Mouse (Mus musculus): ENCODE measurements around the gene Defa33. TPM values are rescaled to one million over a fixed set of nuclear protein-coding genes. Genes with fewer than 3 reads are reported as not detected.
"Not testable (repeated sequence)": the region's sequence is repeated elsewhere in the genome, so short reads cannot be mapped to it uniquely, and the experiment has no call there.

The Defa33 gene
- polyA plus RNA-seq (2015; fragmentation: Nextera tagmentation; extraction: Ambion mirVana), result not detected in 2 replicates

DNA sequence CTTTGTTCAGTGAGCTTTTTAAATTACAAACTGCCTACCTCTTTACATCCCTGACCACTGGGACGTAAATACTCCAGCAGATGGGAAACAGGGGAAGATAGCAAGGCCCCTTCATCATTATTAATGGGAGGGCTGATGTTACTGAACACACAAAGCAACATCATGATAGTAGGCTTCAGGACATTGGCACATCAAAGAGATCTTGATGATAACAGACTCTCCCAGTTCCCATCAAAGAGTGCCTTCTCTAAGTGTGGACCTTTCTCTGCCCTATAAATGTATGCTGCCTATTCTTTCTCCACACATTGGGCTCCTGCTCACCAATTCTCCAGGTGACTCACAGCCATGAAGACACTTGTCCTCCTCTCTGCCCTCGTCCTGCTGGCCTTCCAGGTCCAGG is at the start of gene Defa33:
Gene Defa33, plus strand, starts transcription at position 301 of the 400 bp plus-strand sequence.
- H3K36me3 ChIP-seq (ENCODE audit: insufficient read depth, low read length); H3K4me2 ChIP-seq (ENCODE audit: low read length); H3K9ac ChIP-seq (ENCODE audit: low read depth, low read length); H3K9me3 ChIP-seq (replicated peaks; ENCODE audit: low read length); H3K4me1 ChIP-seq (replicated peaks; ENCODE audit: insufficient read depth, low read length); H3K4me3 ChIP-seq (replicated peaks; ENCODE audit: low read depth, low read length); H3K27me3 ChIP-seq (ENCODE audit: insufficient read depth, low read length); DNase-seq (ENCODE audit: low spot score); H3K27ac ChIP-seq; ATAC-seq (replicated peaks; ENCODE audit: low FRiP score, low read depth): not testable (repeated sequence)
- WGBS, result no CpG with 5 or more reads among the region's 2 CpGs

DNA sequence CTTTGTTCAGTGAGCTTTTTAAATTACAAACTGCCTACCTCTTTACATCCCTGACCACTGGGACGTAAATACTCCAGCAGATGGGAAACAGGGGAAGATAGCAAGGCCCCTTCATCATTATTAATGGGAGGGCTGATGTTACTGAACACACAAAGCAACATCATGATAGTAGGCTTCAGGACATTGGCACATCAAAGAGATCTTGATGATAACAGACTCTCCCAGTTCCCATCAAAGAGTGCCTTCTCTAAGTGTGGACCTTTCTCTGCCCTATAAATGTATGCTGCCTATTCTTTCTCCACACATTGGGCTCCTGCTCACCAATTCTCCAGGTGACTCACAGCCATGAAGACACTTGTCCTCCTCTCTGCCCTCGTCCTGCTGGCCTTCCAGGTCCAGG is 13.4 kb upstream of the Defa33 start, which contains the start of gene Defa2:
Gene Defa2, plus strand, starts transcription at position 301 of the 400 bp plus-strand sequence.
- WGBS, result no CpG with 5 or more reads among the region's 2 CpGs
- not testable (repeated sequence) for H3K9ac ChIP-seq (ENCODE audit: low read depth, low read length); H3K4me1 ChIP-seq (replicated peaks; ENCODE audit: insufficient read depth, low read length); H3K27me3 ChIP-seq (ENCODE audit: insufficient read depth, low read length); H3K36me3 ChIP-seq (ENCODE audit: insufficient read depth, low read length); H3K4me3 ChIP-seq (replicated peaks; ENCODE audit: low read depth, low read length); H3K9me3 ChIP-seq (replicated peaks; ENCODE audit: low read length); H3K4me2 ChIP-seq (ENCODE audit: low read length); H3K27ac ChIP-seq; DNase-seq (ENCODE audit: low spot score); ATAC-seq (replicated peaks; ENCODE audit: low FRiP score, low read depth)

DNA sequence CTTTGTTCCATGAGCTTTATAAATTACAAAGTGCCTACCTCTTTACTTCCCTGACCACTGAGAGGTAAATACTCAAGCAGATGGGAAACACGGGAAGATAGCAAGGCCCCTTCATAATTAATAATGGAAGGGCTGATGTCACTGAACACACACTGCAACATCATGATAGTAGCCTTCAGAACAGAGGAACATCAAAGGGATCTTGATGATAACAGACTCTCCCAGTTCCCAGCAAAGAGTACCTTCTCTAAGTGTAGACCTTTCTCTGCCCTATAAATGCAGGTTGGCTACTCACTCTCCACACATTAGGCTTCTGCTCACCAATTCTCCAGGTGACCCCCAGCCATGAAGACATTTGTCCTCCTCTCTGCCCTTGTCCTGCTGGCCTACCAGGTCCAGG is 35.5 kb downstream of the Defa33 start, which contains the start of gene Defa36:
Gene Defa36, plus strand, starts transcription at position 301 of the 400 bp plus-strand sequence.
- not testable (repeated sequence) for H3K4me3 ChIP-seq (replicated peaks; ENCODE audit: low read depth, low read length); H3K9me3 ChIP-seq (replicated peaks; ENCODE audit: low read length); H3K9ac ChIP-seq (ENCODE audit: low read depth, low read length); H3K36me3 ChIP-seq (ENCODE audit: insufficient read depth, low read length); ATAC-seq (replicated peaks; ENCODE audit: low FRiP score, low read depth); H3K4me2 ChIP-seq (ENCODE audit: low read length); H3K27ac ChIP-seq; H3K27me3 ChIP-seq (ENCODE audit: insufficient read depth, low read length); H3K4me1 ChIP-seq (replicated peaks; ENCODE audit: insufficient read depth, low read length); DNase-seq (ENCODE audit: low spot score)
- WGBS, result no CpG with 5 or more reads among the region's 1 CpGs

Other genes starting within 250 kb of the Defa33 start
- gene Defa22, start 229.5 kb upstream of the Defa33 start, polyA plus RNA-seq (2015; fragmentation: Nextera tagmentation; extraction: Ambion mirVana), result not detected in 2 replicates
- gene Defa31, start 200.2 kb upstream of the Defa33 start, polyA plus RNA-seq (2015; fragmentation: Nextera tagmentation; extraction: Ambion mirVana), result not detected in 2 replicates
- not detected in 2 replicates for gene Gm15293, start 190.2 kb upstream of the Defa33 start, polyA plus RNA-seq (2015; fragmentation: Nextera tagmentation; extraction: Ambion mirVana)
- not detected in 2 replicates for gene Gm15292, start 142.1 kb upstream of the Defa33 start, polyA plus RNA-seq (2015; fragmentation: Nextera tagmentation; extraction: Ambion mirVana)
- not detected in 2 replicates for gene Defa27, start 76.3 kb upstream of the Defa33 start, polyA plus RNA-seq (2015; fragmentation: Nextera tagmentation; extraction: Ambion mirVana)
- gene Defa29, start 64.8 kb upstream of the Defa33 start, polyA plus RNA-seq (2015; fragmentation: Nextera tagmentation; extraction: Ambion mirVana), result not detected in 2 replicates
- not detected in 2 replicates for gene Defa2, start 13.3 kb upstream of the Defa33 start, polyA plus RNA-seq (2015; fragmentation: Nextera tagmentation; extraction: Ambion mirVana)
- gene Defa36, start 35.6 kb downstream of the Defa33 start, polyA plus RNA-seq (2015; fragmentation: Nextera tagmentation; extraction: Ambion mirVana), result not detected in 2 replicates
- not detected in 2 replicates for gene Gm7849, start 64.7 kb downstream of the Defa33 start, polyA plus RNA-seq (2015; fragmentation: Nextera tagmentation; extraction: Ambion mirVana)
- not detected in 2 replicates for gene Defa20, start 117.4 kb downstream of the Defa33 start, polyA plus RNA-seq (2015; fragmentation: Nextera tagmentation; extraction: Ambion mirVana)
- gene Defa32, start 137.2 kb downstream of the Defa33 start, polyA plus RNA-seq (2015; fragmentation: Nextera tagmentation; extraction: Ambion mirVana), result not detected in 2 replicates
- not detected in 2 replicates for gene Defa37, start 173.6 kb downstream of the Defa33 start, polyA plus RNA-seq (2015; fragmentation: Nextera tagmentation; extraction: Ambion mirVana)
- not detected in 2 replicates for gene Defa28, start 191.2 kb downstream of the Defa33 start, polyA plus RNA-seq (2015; fragmentation: Nextera tagmentation; extraction: Ambion mirVana)
- not detected in 2 replicates for gene Gm7861, start 202.7 kb downstream of the Defa33 start, polyA plus RNA-seq (2015; fragmentation: Nextera tagmentation; extraction: Ambion mirVana)
- not detected in 2 replicates for gene Defa26, start 226.4 kb downstream of the Defa33 start, polyA plus RNA-seq (2015; fragmentation: Nextera tagmentation; extraction: Ambion mirVana)

Measured in kidney, postnatal 0 days (tissue).